Mouse (Mus musculus): ENCODE results near the gene Zbtb17. TPM values are rescaled to one million over a fixed set of nuclear protein-coding genes. Genes with fewer than 3 reads are reported as not detected.

Zbtb17 gene
- polyA plus RNA-seq, 1 experiment from 2014 or later: 42.0 TPM

- peak; percentile 39 for DNase-seq
- Histone ChIP-seq H3K36me3 (ENCODE audit: control insufficient read depth, insufficient read depth, low read length) (peaks cover 50% of the 10 kb centered on the region), H3K27me3 (ENCODE audit: control insufficient read depth, insufficient read depth, low read length) (no peaks in the 10 kb centered on the region), H3K4me3 (replicated peaks; ENCODE audit: low read depth, low read length) (no peak overlapping the region), H3K27ac (replicated peaks; ENCODE audit: low read depth, low read length) (no peak overlapping the region), H3K9me3 (ENCODE audit: control insufficient read depth, low read length) (no peaks in the 10 kb centered on the region), H3K4me1 (ENCODE audit: control insufficient read depth, insufficient read depth, low read length) (0 out of 2 replicates have a peak, but pooled peaks cover 3% of the 10 kb centered on the region), H3K4me2 (ENCODE audit: low read length) (no peak overlapping the region), H3K9ac (replicated peaks; ENCODE audit: low read length) (no peak overlapping the region)
- ATAC-seq (ENCODE audit: low FRiP score, low TSS enrichment): no peak
- 22% methylated on average over 12 of the region's 12 CpGs for WGBS
Observed at GRCm38 (mm10) chr4:141461088-141461487, 16.6 kb downstream of the Zbtb17 start.

- DNase-seq: no peak
- Histone ChIP-seq H3K9me3 (ENCODE audit: control insufficient read depth, low read length) (no peaks in the 10 kb centered on the region), H3K27ac (replicated peaks; ENCODE audit: low read depth, low read length) (no peak overlapping the region), H3K27me3 (ENCODE audit: control insufficient read depth, insufficient read depth, low read length) (no peaks in the 10 kb centered on the region), H3K9ac (replicated peaks; ENCODE audit: low read length) (no peak overlapping the region), H3K4me1 (ENCODE audit: control insufficient read depth, insufficient read depth, low read length) (0 out of 2 replicates have a peak, but pooled peaks cover 3% of the 10 kb centered on the region), H3K4me2 (ENCODE audit: low read length) (no peak overlapping the region), H3K36me3 (ENCODE audit: control insufficient read depth, insufficient read depth, low read length) (peaks cover 51% of the 10 kb centered on the region), H3K4me3 (replicated peaks; ENCODE audit: low read depth, low read length) (no peak overlapping the region)
- no peak for ATAC-seq (ENCODE audit: low FRiP score, low TSS enrichment)
- 88% methylated on average over 12 of the region's 12 CpGs for WGBS
Observed at GRCm38 (mm10) chr4:141461576-141461975, 17.1 kb downstream of the Zbtb17 start.

- WGBS: 86% methylated on average over 14 of the region's 14 CpGs
Observed at GRCm38 (mm10) chr4:141463472-141463871, 19.0 kb downstream of the Zbtb17 start.

DNA sequence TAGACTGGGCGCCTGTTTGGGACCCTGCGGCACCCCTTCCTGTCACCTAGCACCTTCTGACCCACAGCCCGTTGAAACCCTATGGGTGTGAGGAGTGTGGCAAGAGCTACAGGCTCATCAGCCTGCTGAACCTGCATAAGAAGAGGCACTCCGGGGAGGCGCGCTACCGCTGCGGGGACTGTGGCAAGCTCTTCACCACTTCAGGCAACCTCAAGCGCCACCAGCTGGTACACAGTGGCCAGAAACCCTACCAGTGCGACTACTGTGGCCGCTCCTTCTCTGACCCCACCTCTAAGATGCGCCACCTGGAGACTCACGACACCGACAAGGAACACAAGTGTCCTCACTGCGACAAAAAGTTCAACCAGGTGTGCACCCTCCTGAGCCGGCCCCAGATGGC is 20.3 kb downstream of the Zbtb17 start:
- 0 out of 2 replicates have a peak, but pooled peaks cover 3% of the 10 kb centered on the region for H3K4me1 ChIP-seq (ENCODE audit: control insufficient read depth, insufficient read depth, low read length)
- no peak overlapping the region for H3K27ac ChIP-seq (replicated peaks; ENCODE audit: low read depth, low read length)
- DNase-seq (no peak), ATAC-seq (ENCODE audit: low FRiP score, low TSS enrichment) (no peak)
- H3K27me3 ChIP-seq (ENCODE audit: control insufficient read depth, insufficient read depth, low read length): no peaks in the 10 kb centered on the region
- no peak overlapping the region for H3K9ac ChIP-seq (replicated peaks; ENCODE audit: low read length)
- H3K36me3 ChIP-seq (ENCODE audit: control insufficient read depth, insufficient read depth, low read length): peaks cover 82% of the 10 kb centered on the region
- H3K4me3 ChIP-seq (replicated peaks; ENCODE audit: low read depth, low read length): no peak overlapping the region
- no peaks in the 10 kb centered on the region for H3K9me3 ChIP-seq (ENCODE audit: control insufficient read depth, low read length)
- 78% methylated on average over 16 of the region's 16 CpGs for WGBS
- no peak overlapping the region for H3K4me2 ChIP-seq (ENCODE audit: low read length)

More at GRCm38 (mm10) chr4:141463472-141463871, 19.0 kb downstream of the Zbtb17 start:
- no peak overlapping the region for H3K27ac ChIP-seq (replicated peaks; ENCODE audit: low read depth, low read length)
- ATAC-seq (ENCODE audit: low FRiP score, low TSS enrichment) (no peak), DNase-seq (no peak)
- no peak overlapping the region for H3K4me3 ChIP-seq (replicated peaks; ENCODE audit: low read depth, low read length)
- H3K27me3 ChIP-seq (ENCODE audit: control insufficient read depth, insufficient read depth, low read length): no peaks in the 10 kb centered on the region
- peaks cover 69% of the 10 kb centered on the region for H3K36me3 ChIP-seq (ENCODE audit: control insufficient read depth, insufficient read depth, low read length)
- no peak overlapping the region for H3K4me2 ChIP-seq (ENCODE audit: low read length)
- H3K4me1 ChIP-seq (ENCODE audit: control insufficient read depth, insufficient read depth, low read length): 0 out of 2 replicates have a peak, but pooled peaks cover 3% of the 10 kb centered on the region
- H3K9me3 ChIP-seq (ENCODE audit: control insufficient read depth, low read length): no peaks in the 10 kb centered on the region
- no peak overlapping the region for H3K9ac ChIP-seq (replicated peaks; ENCODE audit: low read length)

GRCm38 (mm10) chr4:141465512-141466288 is 21.2 kb downstream of the Zbtb17 start:
- DNase-seq (no peak), ATAC-seq (ENCODE audit: low FRiP score, low TSS enrichment) (0 out of 2 replicates have a peak, but pooled peaks have one; percentile 15)
- no peak overlapping the region for H3K9ac ChIP-seq (replicated peaks; ENCODE audit: low read length)
- no peaks in the 10 kb centered on the region for H3K9me3 ChIP-seq (ENCODE audit: control insufficient read depth, low read length)
- H3K4me3 ChIP-seq (replicated peaks; ENCODE audit: low read depth, low read length): no peak overlapping the region
- WGBS: 86% methylated on average over 34 of the region's 34 CpGs
- no peak overlapping the region for H3K27ac ChIP-seq (replicated peaks; ENCODE audit: low read depth, low read length)
- H3K4me2 ChIP-seq (ENCODE audit: low read length): no peak overlapping the region
- no peaks in the 10 kb centered on the region for H3K27me3 ChIP-seq (ENCODE audit: control insufficient read depth, insufficient read depth, low read length)
- peaks cover 91% of the 10 kb centered on the region for H3K36me3 ChIP-seq (ENCODE audit: control insufficient read depth, insufficient read depth, low read length)
- 0 out of 2 replicates have a peak, but pooled peaks cover 1% of the 10 kb centered on the region for H3K4me1 ChIP-seq (ENCODE audit: control insufficient read depth, insufficient read depth, low read length)

GRCm38 (mm10) chr4:141466289-141466795 is 21.9 kb downstream of the Zbtb17 start:
- Histone ChIP-seq H3K4me2 (ENCODE audit: low read length) (no peak overlapping the region), H3K9me3 (ENCODE audit: control insufficient read depth, low read length) (no peaks in the 10 kb centered on the region), H3K4me3 (replicated peaks; ENCODE audit: low read depth, low read length) (no peak overlapping the region), H3K27me3 (ENCODE audit: control insufficient read depth, insufficient read depth, low read length) (no peaks in the 10 kb centered on the region), H3K9ac (replicated peaks; ENCODE audit: low read length) (no peak overlapping the region), H3K36me3 (ENCODE audit: control insufficient read depth, insufficient read depth, low read length) (peaks cover 98% of the 10 kb centered on the region), H3K27ac (replicated peaks; ENCODE audit: low read depth, low read length) (no peak overlapping the region), H3K4me1 (ENCODE audit: control insufficient read depth, insufficient read depth, low read length) (no peaks in the 10 kb centered on the region)
- DNase-seq: no peak
- WGBS: 87% methylated on average over 16 of the region's 16 CpGs
- no peak for ATAC-seq (ENCODE audit: low FRiP score, low TSS enrichment)

GRCm38 (mm10) chr4:141466844-141467580 is 22.6 kb downstream of the Zbtb17 start:
- Histone ChIP-seq H3K27me3 (ENCODE audit: control insufficient read depth, insufficient read depth, low read length) (no peaks in the 10 kb centered on the region), H3K4me2 (ENCODE audit: low read length) (no peak overlapping the region), H3K4me3 (replicated peaks; ENCODE audit: low read depth, low read length) (no peak overlapping the region), H3K4me1 (ENCODE audit: control insufficient read depth, insufficient read depth, low read length) (no peaks in the 10 kb centered on the region), H3K27ac (replicated peaks; ENCODE audit: low read depth, low read length) (no peak overlapping the region), H3K9me3 (ENCODE audit: control insufficient read depth, low read length) (no peaks in the 10 kb centered on the region), H3K36me3 (ENCODE audit: control insufficient read depth, insufficient read depth, low read length) (peaks cover 100% of the 10 kb centered on the region), H3K9ac (replicated peaks; ENCODE audit: low read length) (no peak overlapping the region)
- 86% methylated on average over 15 of the region's 15 CpGs for WGBS
- DNase-seq (no peak), ATAC-seq (ENCODE audit: low FRiP score, low TSS enrichment) (no peak)

DNA sequence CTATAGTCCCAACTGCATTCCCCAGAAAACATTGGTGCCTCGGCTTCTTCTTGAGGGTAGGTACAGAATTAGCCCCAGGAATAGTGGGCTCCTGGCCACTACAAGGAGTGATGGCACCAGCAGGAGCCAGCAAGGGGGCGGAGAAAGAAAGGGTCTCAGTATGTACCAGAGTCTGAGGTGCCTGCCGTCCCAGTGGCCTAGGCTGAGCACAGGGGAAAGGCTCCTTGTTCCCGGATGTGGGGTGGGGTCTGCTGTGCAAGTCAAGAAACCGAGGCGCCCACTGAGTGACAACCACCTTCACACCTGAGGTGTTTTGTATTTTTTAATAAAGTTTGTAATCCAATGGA is 23.1 kb downstream of the Zbtb17 start:
- 87% methylated on average over 6 of the region's 6 CpGs for WGBS
- H3K36me3 ChIP-seq (ENCODE audit: control insufficient read depth, insufficient read depth, low read length): peaks cover 100% of the 10 kb centered on the region
- DNase-seq: no peak
- H3K4me2 ChIP-seq (ENCODE audit: low read length): no peak overlapping the region
- H3K27me3 ChIP-seq (ENCODE audit: control insufficient read depth, insufficient read depth, low read length): no peaks in the 10 kb centered on the region
- H3K4me3 ChIP-seq (replicated peaks; ENCODE audit: low read depth, low read length): no peak overlapping the region
- ATAC-seq (ENCODE audit: low FRiP score, low TSS enrichment): no peak
- no peak overlapping the region for H3K9ac ChIP-seq (replicated peaks; ENCODE audit: low read length)
- H3K9me3 ChIP-seq (ENCODE audit: control insufficient read depth, low read length): no peaks in the 10 kb centered on the region
- no peaks in the 10 kb centered on the region for H3K4me1 ChIP-seq (ENCODE audit: control insufficient read depth, insufficient read depth, low read length)
- H3K27ac ChIP-seq (replicated peaks; ENCODE audit: low read depth, low read length): no peak overlapping the region
